Mouse (Mus musculus) cortical plate, adult 2 months (tissue): ENCODE data around the gene Zfp296.

ENCODE experiments used
- CTCF ChIP-seq: fragments of 200-500 bp; IDR thresholded peaks from 2 replicates; pipeline ENCODE4 v1.5.1; 2011; ENCODE audit warnings: mild to moderate bottlenecking, control low read depth, low read length; ENCODE audit not compliant: insufficient read depth; ENCODE audit errors: extremely low read depth
- POLR2A ChIP-seq: fragments of 200-500 bp; IDR thresholded peaks from 2 replicates; pipeline ENCODE4 v1.6.1; 2011; ENCODE audit warnings: mild to moderate bottlenecking, low read length, control low read depth; ENCODE audit not compliant: insufficient read depth; ENCODE audit errors: extremely low read depth

- TF ChIP-seq CTCF (no peak), POLR2A (no peak)
These were observed 25.5 kb upstream of the Zfp296 start for GRCm38 (mm10) chr7:19551634-19552033.
